Mouse (Mus musculus) lung, embryonic 14.5 days (tissue): ENCODE measurements around the gene Dhx40. TPM values are rescaled to one million over a fixed set of nuclear protein-coding genes. Genes with fewer than 3 reads are reported as not detected.
A peak's percentile ranks its signal among the peaks of the same experiment; 100 is the strongest.

Experiments
- ATAC-seq: fragments of 200-750 bp; cut with Nextera tagmentation; 2 replicates; pipeline ENCODE4 v1.8.0; 2017; ENCODE audit warnings: mild to moderate bottlenecking, moderate TSS enrichment, moderate library complexity; ENCODE audit not compliant: insufficient read depth
- DNase-seq: peaks from one replicate; pipeline ENCODE4 v3.0.0-alpha.2; 2015
- H3K27ac ChIP-seq: fragments of 300-500 bp; sonication (generic); 2 replicates; pipeline ENCODE4 v1.5.1; 2014; ENCODE audit warnings: low read depth, mild to moderate bottlenecking, moderate library complexity
- H3K27me3 ChIP-seq: fragments of 300-500 bp; sonication (generic); 2 replicates; pipeline ENCODE4 v1.6.1; 2014; ENCODE audit warnings: low read length, control low read depth; ENCODE audit not compliant: insufficient read depth
- H3K36me3 ChIP-seq: fragments of 300-500 bp; sonication (generic); 2 replicates; pipeline ENCODE4 v1.6.1; 2014; ENCODE audit warnings: control low read depth; ENCODE audit not compliant: insufficient read depth
- H3K4me1 ChIP-seq: fragments of 300-500 bp; sonication (generic); 2 replicates; pipeline ENCODE4 v1.6.1; 2014; ENCODE audit warnings: antibody characterized with exemption, control low read depth; ENCODE audit not compliant: insufficient read depth
- H3K4me2 ChIP-seq: fragments of 300-500 bp; sonication (generic); 2 replicates; pipeline ENCODE4 v1.6.1; 2014; ENCODE audit warnings: mild to moderate bottlenecking
- H3K4me3 ChIP-seq: fragments of 300-500 bp; sonication (generic); 2 replicates; pipeline ENCODE4 v1.5.1; 2014; ENCODE audit warnings: low read depth, low read length
- H3K9ac ChIP-seq: fragments of 300-500 bp; sonication (generic); 2 replicates; pipeline ENCODE4 v1.6.1; 2014
- H3K9me3 ChIP-seq: fragments of 300-500 bp; sonication (generic); 2 replicates; pipeline ENCODE4 v1.6.1; 2016; ENCODE audit warnings: low read depth, low read length, control low read depth
- CTCF ChIP-seq: IDR thresholded peaks from 2 replicates; pipeline ENCODE4 v1.5.1; 2016; ENCODE audit warnings: antibody characterized with exemption, low read depth
- WGBS: fragments of 180-500 bp; shearing (Covaris S2); extraction: QIAGEN DNeasy Blood & Tissue Kit; methylation state at CpG from one replicate; pipeline ENCODE4 v1.1.7; 2014; 5-methylcytosine and 5-hydroxymethylcytosine counted together
- polyA plus RNA-seq: library from polyadenylated mRNA; unstranded; fragments of >200 nt; fragmentation: Nextera tagmentation; extraction: Ambion mirVana; gene quantifications from 2 replicates; pipeline ENCODE4 v1.2.1, GENCODE M21; 2014

Gene Dhx40
- polyA plus RNA-seq, 1 experiment from 2014 or later = 29.9 TPM

DNA sequence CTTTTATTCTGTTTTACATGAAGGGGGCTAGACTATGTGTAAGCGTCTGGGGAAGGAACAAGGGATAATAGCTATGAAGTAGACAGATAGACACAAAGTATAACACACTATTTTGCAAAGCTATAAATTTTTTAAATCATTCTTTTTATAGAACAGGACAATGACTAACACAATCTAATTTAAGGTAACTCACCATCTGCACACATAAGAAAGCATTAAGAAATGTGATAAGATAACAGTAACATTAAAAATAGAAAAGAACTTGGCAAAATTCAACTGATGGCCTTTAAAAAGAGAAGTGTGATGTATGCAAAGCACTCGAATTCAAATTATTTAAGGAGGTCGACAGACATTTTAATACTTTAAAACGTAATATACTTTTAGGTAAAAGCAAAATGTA lies 72.6 kb downstream of the Dhx40 start:
- WGBS = 88% methylated on average over 4 of the region's 4 CpGs
- Histone ChIP-seq H3K27me3 (no peaks in the 10 kb centered on the region), H3K4me3 (no peak overlapping the region), H3K4me1 (no peaks in the 10 kb centered on the region), H3K9ac (no peak overlapping the region), H3K27ac (no peak overlapping the region), H3K36me3 (peaks cover 48% of the 10 kb centered on the region), H3K4me2 (no peak overlapping the region), H3K9me3 (no peaks in the 10 kb centered on the region)
- no peak for TF ChIP-seq CTCF
- no peak for DNase-seq
- ATAC-seq = no peak

DNA sequence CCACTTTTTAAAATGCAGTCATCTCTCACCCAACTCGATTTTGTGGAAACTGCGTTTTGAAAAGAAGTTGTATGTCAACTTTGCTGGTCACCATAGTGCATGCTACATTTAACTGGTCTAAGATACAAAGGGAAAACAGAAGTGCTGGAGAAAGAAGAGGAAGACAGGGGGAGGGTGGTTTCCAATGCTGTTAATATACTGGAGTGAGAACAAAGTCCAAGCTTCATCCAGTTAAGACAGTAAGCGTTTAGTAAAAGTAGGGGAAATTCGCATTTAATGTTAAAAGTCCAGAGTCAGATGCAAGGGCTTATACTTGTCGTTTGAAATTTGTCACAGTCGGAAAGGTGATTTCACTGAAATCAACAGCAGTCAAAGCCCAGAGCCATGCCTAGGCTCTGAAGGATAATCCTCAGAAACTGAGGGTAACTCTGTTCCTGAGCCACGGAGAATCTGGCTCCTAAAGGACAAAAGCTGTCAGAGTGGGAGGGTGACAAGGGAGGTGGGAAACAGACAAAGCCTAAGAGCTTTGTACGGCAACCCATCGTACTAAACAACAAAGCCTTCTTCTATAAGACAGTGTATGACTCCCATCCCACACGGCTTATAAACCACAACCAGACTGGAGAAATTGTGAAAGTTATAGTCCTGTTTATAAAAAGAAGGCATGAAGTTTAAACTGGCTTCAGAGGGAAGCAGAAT lies 73.2 kb downstream of the Dhx40 start:
- DNase-seq (no peak), ATAC-seq (no peak)
- H3K9ac ChIP-seq = no peak overlapping the region
- no peaks in the 10 kb centered on the region for H3K9me3 ChIP-seq
- H3K4me1 ChIP-seq = no peaks in the 10 kb centered on the region
- peaks cover 53% of the 10 kb centered on the region for H3K36me3 ChIP-seq
- 86% methylated on average over 10 of the region's 10 CpGs for WGBS
- no peak overlapping the region for H3K4me2 ChIP-seq
- H3K4me3 ChIP-seq = no peak overlapping the region
- no peak for TF ChIP-seq CTCF
- no peaks in the 10 kb centered on the region for H3K27me3 ChIP-seq
- no peak overlapping the region for H3K27ac ChIP-seq

DNA sequence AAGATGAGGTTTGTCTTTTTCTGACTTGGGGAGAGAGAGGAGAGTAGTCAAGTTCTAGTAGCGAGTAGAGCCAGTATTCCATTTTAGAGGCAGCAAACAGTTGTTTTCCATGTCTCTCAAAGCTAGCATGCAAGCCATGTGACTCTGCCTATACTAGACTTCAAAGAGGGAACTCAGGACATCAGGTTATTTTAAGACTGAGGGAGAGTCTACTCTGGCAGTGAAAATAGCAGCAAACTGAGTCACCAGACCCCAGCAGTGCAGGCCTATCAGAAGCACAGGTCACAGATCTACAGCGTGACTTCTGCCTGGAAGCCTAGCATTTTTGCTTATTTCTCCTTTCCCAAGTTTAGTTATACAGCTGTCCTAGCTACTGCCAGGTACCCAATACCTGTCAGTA lies 76.1 kb downstream of the Dhx40 start:
- no peaks in the 10 kb centered on the region for H3K9me3 ChIP-seq
- H3K27ac ChIP-seq = peak overlapping the region; percentile 30; the same call in 1 of the 2 replicates
- no peak for DNase-seq
- no peak overlapping the region for H3K4me3 ChIP-seq
- no peak overlapping the region for H3K9ac ChIP-seq
- H3K27me3 ChIP-seq = no peaks in the 10 kb centered on the region
- 87% methylated on average over 2 of the region's 2 CpGs for WGBS
- no peaks in the 10 kb centered on the region for H3K4me1 ChIP-seq
- no peak overlapping the region for H3K4me2 ChIP-seq
- no peak for ATAC-seq
- TF ChIP-seq CTCF = no peak
- peaks cover 70% of the 10 kb centered on the region for H3K36me3 ChIP-seq

DNA sequence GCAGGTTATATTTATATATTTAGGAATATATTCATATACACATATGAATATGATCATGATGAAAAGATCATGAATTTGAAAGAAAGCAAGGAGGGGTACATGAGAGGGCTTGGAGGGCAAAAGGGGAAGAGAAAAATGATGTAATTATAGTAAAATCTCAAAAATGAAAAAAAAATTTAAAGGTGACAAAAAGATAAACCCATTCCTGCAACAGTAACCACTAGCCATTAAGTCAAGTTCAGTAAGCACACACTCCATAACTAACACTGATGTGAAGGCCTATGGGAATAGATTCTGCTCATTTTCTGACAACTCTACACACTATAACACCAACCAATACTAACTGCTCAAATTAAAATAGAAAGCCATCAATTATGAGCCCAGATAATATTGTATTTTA lies 81.9 kb downstream of the Dhx40 start:
- peaks cover 71% of the 10 kb centered on the region for H3K36me3 ChIP-seq

DNA sequence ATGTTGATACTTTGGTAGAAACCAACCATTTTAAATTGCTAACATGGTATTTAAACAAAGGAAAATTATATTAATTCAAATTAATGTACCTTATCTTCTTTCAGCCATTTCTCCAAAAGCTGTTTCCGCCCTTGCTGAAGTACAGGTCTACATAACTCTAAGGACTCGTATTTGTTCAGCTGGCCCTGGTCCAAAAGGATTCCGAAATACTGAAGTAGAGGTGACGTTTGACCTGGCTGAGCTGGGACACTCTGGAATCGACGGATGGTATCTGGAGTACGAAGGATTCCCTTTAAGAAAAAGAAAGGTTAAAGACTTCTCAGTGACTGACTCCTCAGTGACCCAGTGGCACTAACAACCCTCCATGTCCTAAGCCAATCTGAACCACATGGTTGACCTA lies 82.6 kb downstream of the Dhx40 start:
- Histone ChIP-seq H3K36me3 (peaks cover 73% of the 10 kb centered on the region), H3K4me2 (no peak overlapping the region), H3K27me3 (no peaks in the 10 kb centered on the region), H3K4me3 (no peak overlapping the region), H3K27ac (no peak overlapping the region), H3K9ac (no peak overlapping the region), H3K4me1 (no peaks in the 10 kb centered on the region), H3K9me3 (no peaks in the 10 kb centered on the region)
- TF ChIP-seq CTCF = no peak
- 64% methylated on average over 7 of the region's 7 CpGs for WGBS
- ATAC-seq (no peak), DNase-seq (peak; percentile 43)

More for the DNA sequence above, 81.9 kb downstream of the Dhx40 start:
- ATAC-seq (no peak), DNase-seq (no peak)
- Histone ChIP-seq H3K27ac (no peak overlapping the region), H3K4me1 (no peaks in the 10 kb centered on the region), H3K4me2 (no peak overlapping the region), H3K27me3 (no peaks in the 10 kb centered on the region), H3K4me3 (no peak overlapping the region), H3K9me3 (no peaks in the 10 kb centered on the region), H3K9ac (no peak overlapping the region)
- no peak for TF ChIP-seq CTCF

DNA sequence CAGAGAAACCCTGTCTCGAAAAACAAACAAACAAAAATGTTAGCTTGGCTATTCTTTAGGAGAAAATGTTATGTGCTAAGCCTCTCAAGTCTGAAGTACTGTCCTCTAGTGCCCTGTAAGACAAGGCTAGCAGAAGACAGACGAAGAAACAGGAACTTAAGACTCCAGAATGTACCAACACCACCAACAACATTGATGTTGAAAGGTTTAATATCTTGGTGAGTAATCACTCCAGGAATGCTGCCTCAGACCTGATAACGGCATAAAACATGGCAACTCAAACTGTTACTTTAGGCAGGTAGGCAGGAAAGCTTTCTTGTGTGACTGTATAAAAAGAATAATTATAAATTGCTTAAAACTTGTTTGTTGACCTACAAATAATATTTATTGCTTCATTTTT lies 83.5 kb downstream of the Dhx40 start:
- no peak overlapping the region for H3K27ac ChIP-seq
- H3K4me2 ChIP-seq = no peak overlapping the region
- no peaks in the 10 kb centered on the region for H3K27me3 ChIP-seq
- H3K4me3 ChIP-seq = no peak overlapping the region
- no peak overlapping the region for H3K9ac ChIP-seq
- TF ChIP-seq CTCF = no peak
- no peak for ATAC-seq
- WGBS = 86% methylated on average over 3 of the region's 3 CpGs
- H3K9me3 ChIP-seq = no peaks in the 10 kb centered on the region
- no peaks in the 10 kb centered on the region for H3K4me1 ChIP-seq
- DNase-seq = no peak
- peaks cover 74% of the 10 kb centered on the region for H3K36me3 ChIP-seq

DNA sequence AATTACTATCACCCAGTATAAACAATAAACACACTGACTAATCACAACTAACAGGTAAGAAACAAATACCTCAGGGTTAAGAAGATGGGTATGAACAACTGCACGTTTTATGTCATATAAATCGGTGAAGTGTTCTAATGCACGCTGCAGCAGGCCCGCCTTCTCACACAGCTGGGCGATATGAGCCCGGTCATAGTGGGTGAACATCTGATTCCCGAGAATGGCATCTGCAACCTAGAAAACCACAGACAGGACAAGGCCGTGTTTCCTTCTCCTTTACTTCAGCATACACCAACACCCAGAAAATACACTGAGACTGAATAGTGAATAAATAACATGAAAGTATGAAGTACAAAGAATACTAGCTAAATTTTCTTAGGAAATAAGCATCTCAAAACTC lies 88.2 kb downstream of the Dhx40 start:
- H3K9ac ChIP-seq = no peak overlapping the region
- ATAC-seq (no peak), DNase-seq (no peak)
- H3K4me1 ChIP-seq = no peaks in the 10 kb centered on the region
- no peaks in the 10 kb centered on the region for H3K27me3 ChIP-seq
- H3K4me2 ChIP-seq = no peak overlapping the region
- 91% methylated on average over 8 of the region's 8 CpGs for WGBS
- H3K9me3 ChIP-seq = no peaks in the 10 kb centered on the region
- TF ChIP-seq CTCF = no peak
- no peak overlapping the region for H3K4me3 ChIP-seq
- peaks cover 82% of the 10 kb centered on the region for H3K36me3 ChIP-seq
- no peak overlapping the region for H3K27ac ChIP-seq

Other genes starting within 250 kb of the Dhx40 start
- 117 TPM in 2 replicates for gene Vmp1, start 123.9 kb downstream of the Dhx40 start, polyA plus RNA-seq
- 36.8 and 37.3 TPM in 2 replicates for gene Ptrh2, start 123.8 kb downstream of the Dhx40 start, polyA plus RNA-seq
- gene Cltc, start 50.2 kb downstream of the Dhx40 start, polyA plus RNA-seq = 179 and 186 TPM in 2 replicates
- gene Ypel2, start 186.0 kb upstream of the Dhx40 start, polyA plus RNA-seq = 6.8 and 7.0 TPM in 2 replicates